Mouse (Mus musculus) MEL (cell line): ENCODE results near the gene Nanos3. TPM values are rescaled to one million over a fixed set of nuclear protein-coding genes. Genes with fewer than 3 reads are reported as not detected.

Experiments used
- DNase-seq: peaks from one replicate; pipeline ENCODE4 v3.0.0; 2011; ENCODE audit warnings: low read depth, low spot score
- H3K27ac ChIP-seq: 2 replicates; pipeline ENCODE4 v1.5.1; 2012; ENCODE audit warnings: low read depth, mild to moderate bottlenecking, control low read depth, low read length, moderate library complexity; ENCODE audit not compliant: control insufficient read depth
- H3K27me3 ChIP-seq, 2 experiments: fragments of 150-350 bp in 1 of 2; sonication (generic) in 1 of 2; 2 replicates each; pipeline ENCODE4 v1.6.1; 2012; ENCODE audit warnings: low read length in 2 of 2, mild to moderate bottlenecking in 2 of 2, improper control_type of control experiment in 1 of 2, moderate library complexity in 1 of 2; ENCODE audit not compliant: insufficient read depth in 2 of 2, control insufficient read depth in 1 of 2
- H3K36me3 ChIP-seq, 2 experiments: 2 replicates each; pipeline ENCODE4 v1.6.1; 2012 to 2014; ENCODE audit warnings: low read length in 2 of 2, improper control_type of control experiment in 1 of 2, inconsistent platforms in 1 of 2, mild to moderate bottlenecking in 1 of 2; ENCODE audit not compliant: insufficient read depth in 2 of 2, control insufficient read depth in 1 of 2
- H3K4me1 ChIP-seq, 2 experiments: fragments of 150-350 bp in 1 of 2; sonication (generic) in 1 of 2; 2 replicates each; pipeline ENCODE4 v1.6.1; 2012; ENCODE audit warnings: low read length in 2 of 2, improper control_type of control experiment in 1 of 2, mild to moderate bottlenecking in 1 of 2; ENCODE audit not compliant: insufficient read depth in 2 of 2, control insufficient read depth in 1 of 2
- H3K4me3 ChIP-seq, 2 experiments: fragments of 150-350 bp in 1 of 2; sonication (generic) in 1 of 2; 2 replicates each; pipeline ENCODE4 v1.5.1; 2012; ENCODE audit warnings: low read depth in 2 of 2, low read length in 2 of 2, mild to moderate bottlenecking in 2 of 2, moderate library complexity in 2 of 2, control low read depth in 1 of 2, improper control_type of control experiment in 1 of 2; ENCODE audit not compliant: control insufficient read depth in 1 of 2, insufficient read depth in 1 of 2
- H3K79me2 ChIP-seq: 2 replicates; pipeline ENCODE4 v1.6.1; 2012; ENCODE audit warnings: mild to moderate bottlenecking, low read length, moderate library complexity; ENCODE audit not compliant: control insufficient read depth, poor library complexity, insufficient read depth
- H3K9ac ChIP-seq: 2 replicates; pipeline ENCODE4 v1.6.1; 2012; ENCODE audit warnings: low read depth, mild to moderate bottlenecking, control low read depth, low read length, moderate library complexity; ENCODE audit not compliant: control insufficient read depth, poor library complexity, severe bottlenecking
- H3K9me3 ChIP-seq: fragments of 150-350 bp; sonication (generic); replicated peaks from 2 replicates; pipeline ENCODE4 v1.6.1; 2012; ENCODE audit warnings: mild to moderate bottlenecking, low read length, improper control_type of control experiment, moderate library complexity; ENCODE audit not compliant: insufficient read depth
- BHLHE40 ChIP-seq: IDR thresholded peaks from 2 replicates; pipeline ENCODE4 v1.6.1; 2012; ENCODE audit warnings: low read depth, mild to moderate bottlenecking, inconsistent platforms, low read length, improper control_type of control experiment, borderline replicate concordance
- CHD1 ChIP-seq: IDR thresholded peaks from 2 replicates; pipeline ENCODE4 v1.6.1; 2012; ENCODE audit warnings: low read depth, mild to moderate bottlenecking, inconsistent platforms, low read length, improper control_type of control experiment
- E2F4 ChIP-seq: IDR thresholded peaks from 2 replicates; pipeline ENCODE4 v1.6.1; 2011; ENCODE audit warnings: low read depth, low read length, improper control_type of control experiment, borderline replicate concordance
- ELF1 ChIP-seq: IDR thresholded peaks from 2 replicates; pipeline ENCODE4 v1.6.1; 2014; ENCODE audit warnings: low read depth, mild to moderate bottlenecking, inconsistent platforms, low read length, improper control_type of control experiment, moderate library complexity
- ETS1 ChIP-seq: IDR thresholded peaks from 2 replicates; pipeline ENCODE4 v1.6.1; 2012; ENCODE audit warnings: low read depth, mild to moderate bottlenecking, inconsistent platforms, low read length, improper control_type of control experiment, moderate library complexity
- GATA1 ChIP-seq: IDR thresholded peaks from 2 replicates; pipeline ENCODE4 v1.6.1; 2011; ENCODE audit warnings: low read depth, low read length, improper control_type of control experiment
- MEF2A ChIP-seq: IDR thresholded peaks from 2 replicates; pipeline ENCODE4 v1.6.1; 2014; ENCODE audit warnings: low read depth, mild to moderate bottlenecking, inconsistent platforms, low read length, improper control_type of control experiment; ENCODE audit not compliant: poor library complexity, insufficient replicate concordance, severe bottlenecking; ENCODE audit errors: extremely low read depth
- MXI1 ChIP-seq: IDR thresholded peaks from 2 replicates; pipeline ENCODE4 v1.6.1; 2011; ENCODE audit warnings: mild to moderate bottlenecking, low read depth, low read length, improper control_type of control experiment
- MYB ChIP-seq: IDR thresholded peaks from 2 replicates; pipeline ENCODE4 v1.6.1; 2011; ENCODE audit warnings: mild to moderate bottlenecking, low read depth, low read length, improper control_type of control experiment
- POLR2A ChIP-seq, 2 experiments: IDR thresholded peaks; 2 replicates each; pipeline ENCODE4 v1.6.1; 2011 to 2012; ENCODE audit warnings: low read length in 2 of 2, mild to moderate bottlenecking in 2 of 2, control low read depth in 1 of 2, improper control_type of control experiment in 1 of 2, low read depth in 1 of 2, moderate library complexity in 1 of 2; ENCODE audit not compliant: control insufficient read depth in 1 of 2, insufficient read depth in 1 of 2, poor library complexity in 1 of 2
- RAD21 ChIP-seq: IDR thresholded peaks from 2 replicates; pipeline ENCODE4 v1.6.1; 2011; ENCODE audit warnings: mild to moderate bottlenecking, low read depth, low read length, improper control_type of control experiment
- RCOR1 ChIP-seq: IDR thresholded peaks from 2 replicates; pipeline ENCODE4 v1.6.1; 2012; ENCODE audit warnings: low read depth, mild to moderate bottlenecking, inconsistent platforms, low read length, improper control_type of control experiment
- SIN3A ChIP-seq: IDR thresholded peaks from 2 replicates; pipeline ENCODE4 v1.6.1; 2012; ENCODE audit warnings: low read length, improper control_type of control experiment, inconsistent platforms
- SMC3 ChIP-seq: IDR thresholded peaks from 2 replicates; pipeline ENCODE4 v1.6.1; 2011; ENCODE audit warnings: low read depth, low read length, improper control_type of control experiment
- TAL1 ChIP-seq: IDR thresholded peaks from 2 replicates; pipeline ENCODE4 v1.6.1; 2012; ENCODE audit warnings: mild to moderate bottlenecking, inconsistent platforms, low read length, moderate library complexity, mixed read lengths
- TBP ChIP-seq: IDR thresholded peaks from 2 replicates; pipeline ENCODE4 v1.8.0; 2011; ENCODE audit warnings: low read depth, low read length, improper control_type of control experiment
- TCF12 ChIP-seq: IDR thresholded peaks from 2 replicates; pipeline ENCODE4 v1.6.1; 2014; ENCODE audit warnings: low read depth, mild to moderate bottlenecking, inconsistent platforms, low read length, improper control_type of control experiment, moderate library complexity
- UBTF ChIP-seq: IDR thresholded peaks from 2 replicates; pipeline ENCODE4 v1.6.1; 2012; ENCODE audit warnings: low read depth, mild to moderate bottlenecking, inconsistent platforms, low read length, improper control_type of control experiment, moderate library complexity, borderline replicate concordance; ENCODE audit not compliant: insufficient read depth
- ZC3H11A ChIP-seq: IDR thresholded peaks from 2 replicates; pipeline ENCODE4 v1.6.1; 2012; ENCODE audit warnings: low read depth, mild to moderate bottlenecking, inconsistent platforms, low read length, improper control_type of control experiment
- polyA plus RNA-seq, 2 experiments: library from polyadenylated mRNA; stranded (reverse) in 1 of 2; unstranded in 1 of 2; fragments of >175 nt in 1 of 2; fragments of >200 nt in 1 of 2; gene quantifications; 2 replicates each; pipeline versions ENCODE4 v1.2.1 to v1.2.4; 2012; ENCODE audit warnings: low replicate concordance in 2 of 2, low read depth in 1 of 2; ENCODE audit not compliant: insufficient read length in 2 of 2, insufficient read depth in 1 of 2, missing spikeins in 1 of 2
- total RNA-seq: library from RNA; depleted of rRNA; stranded (reverse); fragments of 300-350 nt; gene quantifications from 2 replicates; pipeline ENCODE4 v1.2.3, GENCODE M21; 2012

The Nanos3 gene
- total and polyA plus RNA-seq, 3 experiments: 1.7 to 2.0 TPM; not detected in 1

- TF ChIP-seq GATA1: no peak
- no peak for TF ChIP-seq CHD1
- no peak for TF ChIP-seq MXI1
Measured at GRCm38 (mm10) chr8:84179946-84180345, 5.1 kb downstream of the Nanos3 start (continued).

GRCm38 (mm10) chr8:84178592-84178991 is 6.4 kb downstream of the Nanos3 start:
- H3K27me3 ChIP-seq: no peaks in the 10 kb centered on the region
- no peak overlapping the region for H3K9ac ChIP-seq
- H3K4me3 ChIP-seq: no peak overlapping the region
- DNase-seq: no peak
- no peaks in the 10 kb centered on the region for H3K36me3 ChIP-seq
- peaks cover 2 to 5% of the 10 kb centered on the region in 2 experiments; a peak in 3 of 4 replicates for H3K4me1 ChIP-seq
- TF ChIP-seq RAD21: no peak
- TF ChIP-seq ETS1: no peak
- TF ChIP-seq POLR2A (IDR thresholded peaks at IDR 0.05; ENCODE audit: control insufficient read depth in 1 of 2, insufficient read depth in 1 of 2, low read depth in 1 of 2, low read length in 2 of 2, poor library complexity in 1 of 2): no peak
- TF ChIP-seq MXI1: no peak
- no peak for TF ChIP-seq TBP
- TF ChIP-seq E2F4: no peak
- no peak for TF ChIP-seq SIN3A
- no peak for TF ChIP-seq ELF1
- TF ChIP-seq SMC3: no peak
- no peak for TF ChIP-seq MEF2A
- no peak for TF ChIP-seq UBTF
- no peak for TF ChIP-seq TCF12
- TF ChIP-seq TAL1: no peak
- TF ChIP-seq BHLHE40: no peak
- peaks cover 2% of the 10 kb centered on the region; the same call in 1 of the 2 replicates for H3K79me2 ChIP-seq
- H3K27ac ChIP-seq: no peak overlapping the region
- H3K9me3 ChIP-seq: no peaks in the 10 kb centered on the region

- DNase-seq: no peak
- H3K4me3 ChIP-seq: no peak overlapping the region
- H3K27me3 ChIP-seq: no peaks in the 10 kb centered on the region
- no peaks in the 10 kb centered on the region for H3K79me2 ChIP-seq
- no peaks in the 10 kb centered on the region for H3K4me1 ChIP-seq
- no peak overlapping the region for H3K27ac ChIP-seq
- no peaks in the 10 kb centered on the region; a peak in 1 of 4 replicates for H3K36me3 ChIP-seq
- H3K9me3 ChIP-seq: no peaks in the 10 kb centered on the region
- TF ChIP-seq MYB (no peak), ZC3H11A (no peak), RAD21 (no peak), UBTF (no peak), TCF12 (no peak), SIN3A (no peak), RCOR1 (no peak), GATA1 (no peak)
- no peak overlapping the region for H3K9ac ChIP-seq
Measured at GRCm38 (mm10) chr8:84177405-84177804, 7.6 kb downstream of the Nanos3 start.
